Mouse (Mus musculus): ENCODE measurements around the gene Otog. TPM values are rescaled to one million over a fixed set of nuclear protein-coding genes. Genes with fewer than 3 reads are reported as not detected.

The Otog gene
- polyA plus RNA-seq, 1 experiment from 2014 or later, result 0.45 TPM

- peaks cover 13% of the 10 kb centered on the region for H3K27me3 ChIP-seq (ENCODE audit: control insufficient read depth, insufficient read depth, low read length)
- H3K9ac ChIP-seq (ENCODE audit: low read depth, low read length), result no peak overlapping the region
- H3K4me1 ChIP-seq (replicated peaks; ENCODE audit: control insufficient read depth, insufficient read depth, low read length), result no peaks in the 10 kb centered on the region
- no peak for ATAC-seq (ENCODE audit: low FRiP score)
- H3K27ac ChIP-seq (ENCODE audit: low read depth, low read length), result no peak overlapping the region
- no peaks in the 10 kb centered on the region for H3K9me3 ChIP-seq (ENCODE audit: control insufficient read depth, low read length)
- H3K4me2 ChIP-seq (replicated peaks; ENCODE audit: low read depth, low read length), result no peak overlapping the region
- no peak overlapping the region for H3K4me3 ChIP-seq (ENCODE audit: low read depth, low read length)
- DNase-seq (ENCODE audit: low spot score), result no peak
- 70% methylated on average over 8 of the region's 8 CpGs for WGBS
- no peaks in the 10 kb centered on the region for H3K36me3 ChIP-seq (ENCODE audit: control insufficient read depth, insufficient read depth, low read length)
Observed at GRCm38 (mm10) chr7:46353216-46353615, 112.4 kb downstream of the Otog start.

- no peak overlapping the region for H3K27ac ChIP-seq (ENCODE audit: low read depth, low read length)
- H3K9ac ChIP-seq (ENCODE audit: low read depth, low read length), result no peak overlapping the region
- no peak overlapping the region for H3K4me2 ChIP-seq (replicated peaks; ENCODE audit: low read depth, low read length)
- H3K36me3 ChIP-seq (ENCODE audit: control insufficient read depth, insufficient read depth, low read length), result no peaks in the 10 kb centered on the region
- H3K9me3 ChIP-seq (ENCODE audit: control insufficient read depth, low read length), result no peaks in the 10 kb centered on the region
- no peak for DNase-seq (ENCODE audit: low spot score)
- ATAC-seq (ENCODE audit: low FRiP score), result no peak
- no peak overlapping the region for H3K4me3 ChIP-seq (ENCODE audit: low read depth, low read length)
- H3K27me3 ChIP-seq (ENCODE audit: control insufficient read depth, insufficient read depth, low read length), result peaks cover 7% of the 10 kb centered on the region
- 68% methylated on average over 4 of the region's 4 CpGs for WGBS
- H3K4me1 ChIP-seq (replicated peaks; ENCODE audit: control insufficient read depth, insufficient read depth, low read length), result no peaks in the 10 kb centered on the region
Observed at GRCm38 (mm10) chr7:46353875-46354274, 113.1 kb downstream of the Otog start.

Other genes with a start within 250 kb of the Otog start
- gene Abcc6, start 210.7 kb upstream of the Otog start, polyA plus RNA-seq (2014; fragmentation: Nextera tagmentation; extraction: Ambion mirVana), result 0.11 and 0.38 TPM in 2 replicates
- 13.8 and 14.9 TPM in 2 replicates for gene Nomo1, start 207.3 kb upstream of the Otog start, polyA plus RNA-seq (2014; fragmentation: Nextera tagmentation; extraction: Ambion mirVana)
- gene Kcnj11, start 140.2 kb upstream of the Otog start, polyA plus RNA-seq (2014; fragmentation: Nextera tagmentation; extraction: Ambion mirVana), result 0.25 and 0.49 TPM in 2 replicates
- gene Abcc8, start 61.0 kb upstream of the Otog start, polyA plus RNA-seq (2014; fragmentation: Nextera tagmentation; extraction: Ambion mirVana), result 1.4 and 1.8 TPM in 2 replicates
- 3.0 and 3.4 TPM in 2 replicates for gene Ush1c, start 2.5 kb upstream of the Otog start, polyA plus RNA-seq (2014; fragmentation: Nextera tagmentation; extraction: Ambion mirVana)
- gene Myod1, start 135.5 kb downstream of the Otog start, polyA plus RNA-seq (2014; fragmentation: Nextera tagmentation; extraction: Ambion mirVana), result 1.2 and 3.2 TPM in 2 replicates
- 1.7 and 3.1 TPM in 2 replicates for gene Kcnc1, start 155.5 kb downstream of the Otog start, polyA plus RNA-seq (2014; fragmentation: Nextera tagmentation; extraction: Ambion mirVana)

Data from hindbrain, embryonic 11.5 days (tissue).